Mouse (Mus musculus): Measurements from ENCODE around the gene Unk. TPM values are rescaled to one million over a fixed set of nuclear protein-coding genes. Genes with fewer than 3 reads are reported as not detected.
"Not testable (repeated sequence)": the region's sequence is repeated elsewhere in the genome, so short reads cannot be mapped to it uniquely, and the experiment has no call there.

Unk gene
- polyA plus RNA-seq, 1 experiment from 2014 or later, result 51.3 TPM

DNA sequence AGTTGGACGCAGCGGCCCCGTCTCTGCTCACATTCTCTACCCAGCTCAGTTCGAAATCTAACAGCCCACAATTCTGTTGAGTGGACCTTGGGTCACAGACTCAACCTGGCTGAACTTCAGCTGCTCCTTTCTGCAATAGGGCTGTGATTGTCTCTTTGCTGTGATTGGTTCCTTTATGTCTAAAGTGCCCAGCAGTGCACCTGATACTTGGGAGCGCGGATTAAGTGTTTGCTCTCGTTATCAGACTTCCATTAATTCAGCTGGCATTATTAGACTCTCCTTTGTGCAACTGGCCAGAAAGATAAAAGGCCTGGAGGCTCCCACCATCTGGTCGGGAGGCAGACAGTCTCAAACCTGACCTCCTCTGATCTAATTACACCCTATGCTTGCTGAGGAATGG is 15.3 kb upstream of the Unk start:
- Histone ChIP-seq H3K9me3 (no peaks in the 10 kb centered on the region), H3K27ac (no peak overlapping the region), H3K27me3 (ENCODE audit: insufficient read depth, poor library complexity, severe bottlenecking) (peaks cover 13% of the 10 kb centered on the region; the same call in 1 of the 2 replicates), H3K4me1 (replicated peaks) (peaks cover 44% of the 10 kb centered on the region), H3K4me3 (no peak overlapping the region), H3K36me3 (peaks cover 12% of the 10 kb centered on the region)
- 77% methylated on average over 8 of the region's 8 CpGs for WGBS
- no peak for DNase-seq (ENCODE audit: low spot score)

DNA sequence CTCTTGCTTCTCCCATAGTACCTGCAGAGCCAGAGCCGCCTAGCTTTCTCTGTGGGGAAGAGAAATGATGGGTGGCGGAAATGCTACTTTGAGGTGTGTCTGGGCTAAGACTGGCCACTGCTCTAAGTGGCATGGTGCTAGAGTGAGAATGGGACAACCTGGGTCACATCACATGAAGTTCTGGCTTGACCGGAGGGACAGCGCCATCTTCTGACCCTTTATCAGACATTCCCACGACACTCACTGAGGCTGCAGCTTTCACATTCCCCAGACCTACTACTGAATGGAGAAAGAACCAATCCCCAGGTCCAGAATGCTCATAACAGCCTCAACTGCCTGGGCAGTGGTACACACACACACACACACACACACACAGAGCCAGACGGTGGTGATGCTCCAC is 12.0 kb upstream of the Unk start:
- 28% methylated on average over 6 of the region's 6 CpGs for WGBS
- peaks cover 18% of the 10 kb centered on the region for H3K4me1 ChIP-seq (replicated peaks)
- H3K27me3 ChIP-seq (ENCODE audit: insufficient read depth, poor library complexity, severe bottlenecking), result peaks cover 11% of the 10 kb centered on the region; the same call in 1 of the 2 replicates
- peaks cover 18% of the 10 kb centered on the region for H3K36me3 ChIP-seq
- DNase-seq (ENCODE audit: low spot score), result peak; percentile 49
- no peak overlapping the region for H3K4me3 ChIP-seq
- H3K9me3 ChIP-seq, result no peaks in the 10 kb centered on the region
- H3K27ac ChIP-seq, result no peak overlapping the region

DNA sequence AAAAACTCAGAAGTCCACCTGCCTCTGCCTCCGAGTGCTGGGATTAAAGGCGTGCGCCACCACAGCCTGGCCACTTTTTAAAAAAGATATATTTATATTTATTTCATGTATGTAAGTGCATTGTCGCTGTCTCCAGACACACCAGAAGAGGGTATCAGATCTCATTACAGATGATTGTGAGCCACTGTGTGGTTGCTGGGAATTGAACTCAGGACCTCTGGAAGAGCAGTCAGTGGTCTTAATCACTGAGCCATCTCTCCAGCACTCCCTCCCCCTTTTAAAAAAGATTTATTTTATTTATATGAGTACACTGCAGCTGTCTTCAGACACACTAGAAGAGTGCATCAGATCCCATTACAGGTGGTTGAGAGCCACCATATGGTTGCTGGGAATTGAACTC is 11.3 kb upstream of the Unk start:
- peaks cover 16% of the 10 kb centered on the region for H3K4me1 ChIP-seq (replicated peaks)
- H3K27me3 ChIP-seq (ENCODE audit: insufficient read depth, poor library complexity, severe bottlenecking); H3K4me3 ChIP-seq; H3K27ac ChIP-seq; H3K9me3 ChIP-seq; DNase-seq (ENCODE audit: low spot score): not testable (repeated sequence)
- H3K36me3 ChIP-seq, result peaks cover 25% of the 10 kb centered on the region
- 90% methylated on average over 4 of the region's 4 CpGs for WGBS

DNA sequence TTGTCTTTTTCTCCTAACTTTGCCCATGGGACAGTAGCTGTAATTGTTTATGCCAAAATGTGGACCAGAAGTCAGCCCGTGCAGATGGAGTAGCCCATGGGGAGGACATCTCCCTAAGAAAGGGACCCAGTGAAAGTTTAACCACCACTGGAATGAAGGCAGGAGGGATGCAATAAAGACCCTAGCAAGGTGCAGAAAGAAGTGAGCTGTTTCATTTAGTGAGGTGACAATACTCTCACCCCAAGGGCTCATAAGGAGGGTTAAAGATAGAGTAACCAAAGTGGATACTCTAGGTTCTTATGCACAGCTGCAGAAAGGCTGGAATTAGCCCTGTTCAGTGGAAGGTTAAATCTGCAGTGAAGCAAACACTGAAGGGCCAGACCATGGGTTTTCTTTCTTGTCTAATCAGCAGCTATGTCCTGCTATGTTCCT is 10.7 kb upstream of the Unk start:
- peaks cover under 1% of the 10 kb centered on the region; the same call in 1 of the 2 replicates for H3K27me3 ChIP-seq (ENCODE audit: insufficient read depth, poor library complexity, severe bottlenecking)
- peaks cover 13% of the 10 kb centered on the region for H3K4me1 ChIP-seq (replicated peaks)
- no peak overlapping the region for H3K27ac ChIP-seq
- no peak overlapping the region for H3K4me3 ChIP-seq
- no peaks in the 10 kb centered on the region for H3K9me3 ChIP-seq
- peaks cover 25% of the 10 kb centered on the region for H3K36me3 ChIP-seq
- 68% methylated on average over 1 of the region's 1 CpGs for WGBS
- no peak for DNase-seq (ENCODE audit: low spot score)

DNA sequence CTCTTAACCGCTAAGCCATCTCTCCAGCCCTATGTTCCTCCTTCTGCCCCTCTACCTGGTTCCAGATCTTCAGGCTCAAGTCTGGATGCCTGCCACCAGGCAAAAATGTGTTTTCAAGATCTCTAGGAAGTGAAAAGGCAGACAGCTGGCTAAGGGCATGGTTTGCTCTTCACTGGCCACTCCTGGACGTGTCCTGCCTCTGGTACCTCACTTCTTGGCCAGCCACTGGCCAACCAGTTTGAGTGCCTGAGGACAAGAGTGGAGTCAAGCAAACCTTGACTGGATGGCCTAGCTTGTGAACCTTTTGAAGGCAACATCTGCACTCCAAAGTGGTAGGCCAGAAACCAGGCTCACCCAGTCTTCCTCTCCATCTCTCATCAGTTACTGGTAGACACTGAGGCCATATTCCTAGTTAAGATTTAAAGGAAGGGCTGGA is 10.1 kb upstream of the Unk start:
- peak; percentile 36 for DNase-seq (ENCODE audit: low spot score)
- Histone ChIP-seq H3K4me1 (replicated peaks) (peaks cover 7% of the 10 kb centered on the region; the same call in 1 of the 2 replicates), H3K9me3 (no peaks in the 10 kb centered on the region), H3K27ac (no peak overlapping the region), H3K27me3 (ENCODE audit: insufficient read depth, poor library complexity, severe bottlenecking) (no peaks in the 10 kb centered on the region), H3K36me3 (peaks cover 25% of the 10 kb centered on the region), H3K4me3 (no peak overlapping the region)
- WGBS, result 79% methylated on average over 2 of the region's 2 CpGs

DNA sequence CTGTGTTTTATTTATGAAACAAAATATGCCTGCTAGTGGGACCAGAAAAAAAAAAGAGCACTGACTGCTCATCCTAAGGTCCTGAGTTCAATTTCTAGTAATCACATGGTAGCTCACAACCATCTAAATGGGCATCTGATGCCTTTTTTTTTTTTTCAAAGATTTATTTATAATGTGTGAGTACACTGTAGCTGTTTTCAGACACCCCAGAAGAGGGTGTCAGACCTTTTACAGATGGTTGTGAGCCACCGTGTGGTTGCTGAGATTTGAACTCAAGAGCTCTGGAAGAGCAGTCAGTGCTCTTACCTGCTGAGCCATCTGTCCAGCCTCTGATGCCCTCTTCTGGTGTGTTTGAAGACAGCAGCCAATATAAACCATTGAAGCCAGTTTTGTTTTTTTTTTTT is 9.6 kb upstream of the Unk start:
- Histone ChIP-seq H3K4me1 (replicated peaks) (peaks cover 6% of the 10 kb centered on the region; the same call in 1 of the 2 replicates), H3K27me3 (ENCODE audit: insufficient read depth, poor library complexity, severe bottlenecking) (no peaks in the 10 kb centered on the region), H3K36me3 (peaks cover 25% of the 10 kb centered on the region), H3K4me3 (no peak overlapping the region), H3K9me3 (no peaks in the 10 kb centered on the region), H3K27ac (no peak overlapping the region)
- DNase-seq (ENCODE audit: low spot score), result no peak
- 57% methylated on average over 1 of the region's 1 CpGs for WGBS

DNA sequence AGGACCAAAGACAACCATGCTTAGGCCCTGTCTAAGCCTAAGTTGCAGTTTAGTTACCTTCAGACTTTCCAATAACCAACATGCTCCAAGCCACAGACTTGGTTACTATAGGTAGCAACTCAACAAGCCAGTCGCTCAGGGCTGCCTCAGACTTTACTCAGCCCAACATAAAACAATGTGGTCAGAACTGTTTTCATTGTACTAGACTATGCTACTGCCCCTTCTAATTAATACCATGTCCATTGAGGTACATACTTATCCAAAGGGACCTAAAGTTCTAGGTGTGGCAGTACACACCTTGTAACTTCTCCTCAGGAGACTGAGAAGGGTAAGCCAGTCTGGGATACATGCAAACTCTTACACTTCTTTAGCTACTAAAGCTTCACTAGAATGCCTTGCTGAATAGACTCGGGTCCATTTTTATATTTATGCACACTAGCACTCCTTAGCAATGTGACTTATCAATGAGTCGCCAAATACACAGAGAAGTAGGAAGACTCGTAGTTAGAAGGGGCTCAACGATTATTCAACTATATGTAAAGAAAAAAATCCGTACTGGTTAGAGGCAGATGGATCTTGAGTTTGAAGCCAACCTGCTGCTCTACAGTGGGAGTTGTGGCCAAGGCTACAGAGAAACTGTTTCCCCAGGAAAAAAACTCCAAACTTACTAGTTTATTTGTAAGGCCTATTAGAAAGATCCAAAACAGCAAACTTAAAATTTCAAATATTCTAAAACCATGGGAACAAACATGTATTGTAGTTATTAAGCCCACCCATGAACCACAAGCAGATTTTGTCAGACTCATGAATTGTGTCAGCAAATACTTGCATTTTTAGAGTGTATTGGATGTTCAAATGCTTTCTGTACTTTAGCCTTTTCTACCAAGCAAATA is 8.5 kb upstream of the Unk start:
- Histone ChIP-seq H3K4me1 (replicated peaks) (peaks cover 6% of the 10 kb centered on the region; the same call in 1 of the 2 replicates), H3K4me3 (peak overlapping the region; percentile 81), H3K9me3 (no peaks in the 10 kb centered on the region), H3K27me3 (ENCODE audit: insufficient read depth, poor library complexity, severe bottlenecking) (no peaks in the 10 kb centered on the region), H3K27ac (no peak overlapping the region), H3K36me3 (peaks cover 25% of the 10 kb centered on the region)
- no peak for DNase-seq (ENCODE audit: low spot score)
- WGBS, result 84% methylated on average over 6 of the region's 6 CpGs

DNA sequence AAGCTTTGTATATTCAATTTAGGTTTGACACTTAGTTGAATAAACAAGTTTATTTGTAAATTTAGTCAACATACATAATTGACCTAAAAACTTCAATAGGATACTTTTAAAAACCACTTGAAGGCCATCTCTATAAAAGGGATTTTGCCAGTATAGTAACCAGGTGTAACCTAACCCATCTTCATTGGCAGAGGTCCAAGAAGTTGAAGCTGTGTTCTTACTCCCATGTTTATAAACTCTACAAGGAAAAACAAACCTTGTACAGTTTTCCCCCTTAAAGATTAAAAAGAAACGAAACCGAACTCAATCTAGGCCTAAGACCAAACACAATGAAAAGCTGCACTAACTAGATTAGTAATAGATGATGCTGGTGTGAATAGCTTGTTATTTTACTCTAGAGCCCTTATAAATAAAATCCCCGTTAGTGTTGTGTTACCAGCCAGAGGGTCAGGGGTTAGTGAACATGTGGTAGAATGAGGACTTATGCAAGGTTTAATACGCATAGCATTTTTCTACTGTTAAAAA is 7.8 kb upstream of the Unk start:
- peaks cover 6% of the 10 kb centered on the region; the same call in 1 of the 2 replicates for H3K4me1 ChIP-seq (replicated peaks)
- H3K27ac ChIP-seq, result no peak overlapping the region
- H3K9me3 ChIP-seq, result no peaks in the 10 kb centered on the region
- peaks cover 25% of the 10 kb centered on the region for H3K36me3 ChIP-seq
- peak overlapping the region; percentile 81 for H3K4me3 ChIP-seq
- no peak for DNase-seq (ENCODE audit: low spot score)
- H3K27me3 ChIP-seq (ENCODE audit: insufficient read depth, poor library complexity, severe bottlenecking), result no peaks in the 10 kb centered on the region
- 83% methylated on average over 4 of the region's 4 CpGs for WGBS

DNA sequence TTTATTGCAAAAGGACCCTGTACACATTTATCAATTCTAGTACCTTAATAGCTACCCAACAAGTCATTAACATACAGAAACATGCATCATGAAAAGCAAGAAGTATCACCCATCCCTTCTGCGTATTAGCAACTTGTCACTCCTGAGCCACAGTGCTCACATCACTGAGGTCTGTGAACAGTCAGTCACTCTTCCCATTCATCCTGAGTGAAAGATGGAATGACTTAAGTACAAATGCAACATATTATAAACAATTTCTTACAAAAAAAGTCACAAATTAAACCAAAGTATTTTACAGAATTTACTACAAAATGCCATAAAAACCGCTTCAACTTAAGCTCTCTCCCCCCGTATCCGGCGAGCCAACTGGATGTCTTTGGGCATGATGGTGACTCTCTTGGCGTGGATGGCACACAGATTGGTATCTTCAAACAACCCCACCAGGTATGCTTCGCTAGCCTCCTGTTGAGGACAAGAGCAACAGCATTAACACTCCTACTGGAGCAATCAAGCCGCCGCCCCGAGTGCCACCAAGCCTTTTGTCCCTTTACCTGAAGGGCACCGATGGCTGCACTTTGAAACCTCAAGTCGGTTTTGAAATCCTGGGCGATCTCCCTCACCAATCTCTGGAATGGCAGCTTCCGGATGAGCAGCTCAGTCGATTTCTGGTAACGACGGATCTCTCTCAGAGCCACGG is 6.9 kb upstream of the Unk start:
- DNase-seq (ENCODE audit: low spot score); H3K27me3 ChIP-seq (ENCODE audit: insufficient read depth, poor library complexity, severe bottlenecking); H3K9me3 ChIP-seq; H3K4me1 ChIP-seq (replicated peaks): not testable (repeated sequence)
- H3K36me3 ChIP-seq, result peaks cover 25% of the 10 kb centered on the region
- peak overlapping the region; percentile 81 for H3K4me3 ChIP-seq
- peak overlapping the region; percentile 98 for H3K27ac ChIP-seq
- 11% methylated on average over 18 of the region's 18 CpGs for WGBS

DNA sequence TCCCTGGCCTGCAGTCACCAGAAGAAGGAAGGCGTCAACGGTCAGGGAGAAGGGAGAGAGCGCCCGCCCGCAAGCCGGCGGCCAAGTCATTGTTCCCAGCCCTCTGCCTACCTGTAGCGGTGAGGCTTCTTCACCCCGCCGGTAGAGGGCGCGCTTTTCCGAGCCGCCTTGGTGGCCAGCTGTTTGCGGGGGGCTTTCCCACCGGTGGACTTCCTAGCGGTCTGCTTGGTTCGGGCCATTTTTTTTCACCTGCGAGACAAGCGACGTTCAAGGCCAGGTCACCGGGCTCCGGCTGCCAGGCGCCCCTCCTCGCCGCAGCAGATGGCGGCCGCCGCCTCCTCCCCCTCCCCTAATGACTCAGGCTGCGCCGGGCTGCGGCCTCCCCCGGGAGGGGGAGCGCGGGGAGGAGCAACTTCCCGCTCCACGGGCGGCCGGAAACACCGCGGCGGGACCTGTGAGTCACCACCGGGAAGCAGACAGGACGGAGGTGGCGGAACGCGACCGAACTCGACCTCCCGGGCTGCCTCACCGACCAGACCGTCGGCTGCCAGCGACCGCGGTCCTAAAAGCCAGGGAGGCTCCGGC is 6.3 kb upstream of the Unk start:
- H3K27ac ChIP-seq, result peak overlapping the region; percentile 98
- peaks cover 25% of the 10 kb centered on the region for H3K36me3 ChIP-seq
- H3K9me3 ChIP-seq, result no peaks in the 10 kb centered on the region
- DNase-seq (ENCODE audit: low spot score), result peak; percentile 75
- H3K27me3 ChIP-seq (ENCODE audit: insufficient read depth, poor library complexity, severe bottlenecking), result no peaks in the 10 kb centered on the region
- H3K4me1 ChIP-seq (replicated peaks), result peaks cover 6% of the 10 kb centered on the region; the same call in 1 of the 2 replicates
- H3K4me3 ChIP-seq, result peak overlapping the region; percentile 81
- WGBS, result under 1% methylated on average over 57 of the region's 57 CpGs

DNA sequence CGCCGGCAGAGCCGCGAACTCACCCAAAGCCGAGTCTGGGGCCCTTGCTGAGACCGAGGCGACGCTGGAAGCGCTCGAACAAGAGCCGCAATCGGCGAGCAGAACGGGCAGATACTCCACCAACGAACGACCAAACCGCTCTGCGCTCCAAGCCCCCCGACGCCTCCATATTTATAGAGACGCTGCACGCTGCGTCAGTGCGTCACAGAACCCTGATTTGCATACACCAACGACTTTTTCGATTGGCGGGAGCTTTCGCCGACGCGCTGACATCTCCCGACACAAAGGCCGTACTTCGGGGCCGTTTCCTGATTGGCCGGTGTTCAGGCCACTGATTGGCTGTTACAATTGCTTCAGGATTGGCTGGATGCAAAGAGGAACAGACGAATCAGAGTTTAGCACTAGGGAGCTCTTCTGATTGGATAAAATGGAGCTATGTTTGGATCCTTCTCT is 5.7 kb upstream of the Unk start:
- WGBS, result under 1% methylated on average over 37 of the region's 37 CpGs
- DNase-seq (ENCODE audit: low spot score), result peak; percentile 98
- Histone ChIP-seq H3K9me3 (no peaks in the 10 kb centered on the region), H3K4me3 (peak overlapping the region; percentile 81), H3K27me3 (ENCODE audit: insufficient read depth, poor library complexity, severe bottlenecking) (no peaks in the 10 kb centered on the region), H3K4me1 (replicated peaks) (peaks cover 7% of the 10 kb centered on the region), H3K36me3 (peaks cover 25% of the 10 kb centered on the region), H3K27ac (peak overlapping the region; percentile 98)

DNA sequence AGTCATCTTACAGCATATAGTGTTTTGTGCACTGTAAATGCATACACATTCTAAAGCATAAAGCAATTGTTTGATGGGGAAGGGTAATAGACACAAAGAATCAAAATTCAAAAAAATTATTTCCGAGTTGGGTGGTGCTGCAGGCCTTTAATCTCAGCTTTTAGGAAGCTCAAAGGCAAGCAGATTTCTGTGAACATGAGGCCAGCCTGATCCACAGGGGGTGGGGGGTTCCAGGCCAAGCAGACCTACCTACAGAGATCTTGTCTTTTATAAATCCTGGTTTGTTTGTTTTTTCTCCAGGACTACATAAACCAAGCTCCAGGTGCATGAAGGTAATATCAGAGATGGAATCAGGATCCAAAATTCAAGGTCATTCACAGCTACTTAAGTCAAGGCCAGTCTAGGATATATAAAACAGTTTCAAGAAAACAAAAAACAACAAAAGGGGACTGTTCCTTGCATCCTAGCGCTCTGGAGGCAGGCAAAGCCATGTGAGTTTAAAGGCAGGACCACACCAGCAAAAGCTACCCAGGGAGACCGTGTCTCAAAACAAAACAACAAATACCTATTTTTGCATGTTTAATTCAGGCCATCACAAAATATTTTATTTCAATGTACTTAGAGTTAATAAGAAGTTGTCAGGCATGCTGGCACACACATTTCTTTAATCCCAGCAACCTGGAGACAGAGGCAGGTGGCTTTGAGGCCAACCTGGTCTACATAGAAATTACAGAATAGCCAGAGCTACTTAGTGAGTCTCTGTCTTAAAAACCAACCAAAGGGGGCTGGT is 4.9 kb upstream of the Unk start:
- no peak overlapping the region for H3K4me3 ChIP-seq
- peaks cover 25% of the 10 kb centered on the region for H3K36me3 ChIP-seq
- H3K9me3 ChIP-seq, result no peaks in the 10 kb centered on the region
- peak overlapping the region; percentile 67 for H3K27ac ChIP-seq
- no peak for DNase-seq (ENCODE audit: low spot score)
- 91% methylated on average over 3 of the region's 3 CpGs for WGBS
- peaks cover 14% of the 10 kb centered on the region for H3K4me1 ChIP-seq (replicated peaks)
- no peaks in the 10 kb centered on the region for H3K27me3 ChIP-seq (ENCODE audit: insufficient read depth, poor library complexity, severe bottlenecking)
